Mouse (Mus musculus) heart, postnatal 4 days (tissue): ENCODE measurements around the gene Olfr1358. TPM values are rescaled to one million over a fixed set of nuclear protein-coding genes. Genes with fewer than 3 reads are reported as not detected.
"Not testable (repeated sequence)": the region's sequence is repeated elsewhere in the genome, so short reads cannot be mapped to it uniquely, and the experiment has no call there.

Experiments used
- DNase-seq: peaks from one replicate; pipeline ENCODE4 v3.0.0; 2021
- total RNA-seq, 2 experiments: library from RNA; stranded (reverse); gene quantifications; 2 replicates each; pipeline ENCODE4 v1.2.3; 2021

The Olfr1358 gene
- total RNA-seq, result not detected

- DNase-seq, result no peak
Observed at GRCm38 (mm10) chr10:78517128-78517527, at the start of gene Olfr1358. TSS of gene Olfr1358 (plus strand) at chr10:78517428.

GRCm38 (mm10) chr10:78467761-78468310 lies 49.4 kb upstream of the Olfr1358 start:
- DNase-seq, result peak; percentile 43

- DNase-seq, result peak; percentile 49
Observed at GRCm38 (mm10) chr10:78470582-78471313, 46.5 kb upstream of the Olfr1358 start.

- DNase-seq, result no peak
Observed at GRCm38 (mm10) chr10:78472046-78472445, 45.2 kb upstream of the Olfr1358 start.

DNA sequence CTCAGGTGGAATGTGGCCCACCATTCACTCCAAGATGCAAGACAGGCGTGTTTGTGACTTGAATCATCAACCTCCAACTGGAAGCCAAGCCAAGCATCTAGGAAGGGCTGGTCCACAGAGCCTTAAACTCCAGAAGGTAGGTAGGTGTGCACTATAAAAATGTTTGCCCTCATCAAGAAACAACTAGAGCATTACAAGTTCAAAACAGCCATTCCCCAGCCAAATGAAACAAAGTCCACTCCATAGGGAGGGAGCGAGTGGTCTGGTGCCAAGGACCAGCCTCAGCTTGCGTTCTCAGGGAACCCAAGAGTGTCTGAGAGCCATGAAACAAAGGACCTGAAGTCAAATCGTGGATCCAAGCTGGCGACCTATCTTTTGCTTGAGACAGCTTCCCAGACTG lies 43.8 kb upstream of the Olfr1358 start:
- DNase-seq, result no peak

- no peak for DNase-seq
Observed at GRCm38 (mm10) chr10:78474759-78475158, 42.5 kb upstream of the Olfr1358 start.

GRCm38 (mm10) chr10:78476821-78477220 lies 40.4 kb upstream of the Olfr1358 start:
- no peak for DNase-seq

DNA sequence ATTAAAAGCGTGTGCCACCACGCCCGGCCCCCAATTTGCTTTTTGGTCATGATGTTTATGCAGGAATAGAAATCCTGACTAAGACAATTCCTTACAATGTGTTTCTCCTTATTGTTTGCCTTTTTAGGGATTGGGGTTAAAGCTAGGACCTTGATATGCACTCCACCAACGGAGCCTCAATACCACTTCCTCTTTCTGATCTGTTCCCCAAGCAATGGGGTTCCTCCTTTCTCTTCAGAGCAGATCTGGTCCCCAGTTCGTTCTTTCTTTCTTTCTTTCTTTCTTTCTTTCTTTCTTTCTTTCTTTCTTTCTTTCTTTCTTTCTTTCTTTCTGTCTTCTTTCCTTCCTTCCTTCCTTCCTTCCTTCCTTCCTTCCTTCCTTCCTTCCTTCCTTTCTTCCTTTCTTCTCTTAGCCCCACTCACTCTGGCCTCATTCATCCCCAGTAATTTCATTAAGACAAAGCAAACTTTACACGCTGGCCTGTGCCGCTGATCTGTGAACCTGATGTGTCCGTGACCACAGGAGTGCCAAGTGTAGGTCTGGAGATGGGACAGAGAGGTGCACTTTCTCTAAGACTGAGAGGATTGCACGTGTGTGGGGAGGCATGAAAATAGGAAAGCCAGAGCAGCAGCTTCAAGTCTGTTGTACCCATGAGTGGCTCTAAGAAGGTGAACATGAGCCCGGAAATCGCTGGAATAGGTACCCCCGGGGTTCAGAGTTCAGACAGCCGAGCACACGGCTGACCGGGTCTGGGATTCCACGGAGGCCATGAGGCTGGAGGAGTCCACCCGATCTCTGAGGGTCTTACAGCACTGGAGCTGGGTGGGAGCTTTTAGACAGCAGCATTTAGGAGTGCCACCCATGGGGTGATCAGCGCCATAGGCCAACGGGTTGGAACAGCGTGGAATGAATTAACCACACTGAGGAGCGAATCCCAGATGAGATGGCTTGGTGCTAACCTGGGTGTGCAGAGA lies 36.0 kb upstream of the Olfr1358 start:
- no peak for DNase-seq

- peak; percentile 39 for DNase-seq
Observed at GRCm38 (mm10) chr10:78481928-78482499, 35.2 kb upstream of the Olfr1358 start.

DNA sequence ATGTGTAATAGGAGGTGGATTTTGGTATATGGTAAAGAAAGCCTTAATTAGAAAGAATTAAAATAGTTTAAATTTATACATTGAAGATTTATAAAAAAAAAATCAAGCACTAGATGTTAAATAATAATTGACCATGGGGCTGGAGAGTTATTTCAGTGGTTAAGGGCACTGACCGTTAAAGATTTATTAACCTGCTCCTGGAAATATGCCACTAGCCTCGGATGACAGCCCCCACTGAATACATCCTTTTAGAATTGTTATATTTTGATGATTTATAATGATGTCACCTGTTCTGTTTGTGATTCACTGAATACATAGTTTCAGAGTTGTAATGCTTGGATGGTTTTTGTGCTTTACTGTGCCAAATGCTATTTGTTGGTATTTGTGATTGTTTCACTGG lies 31.9 kb upstream of the Olfr1358 start:
- not testable (repeated sequence) for DNase-seq

DNA sequence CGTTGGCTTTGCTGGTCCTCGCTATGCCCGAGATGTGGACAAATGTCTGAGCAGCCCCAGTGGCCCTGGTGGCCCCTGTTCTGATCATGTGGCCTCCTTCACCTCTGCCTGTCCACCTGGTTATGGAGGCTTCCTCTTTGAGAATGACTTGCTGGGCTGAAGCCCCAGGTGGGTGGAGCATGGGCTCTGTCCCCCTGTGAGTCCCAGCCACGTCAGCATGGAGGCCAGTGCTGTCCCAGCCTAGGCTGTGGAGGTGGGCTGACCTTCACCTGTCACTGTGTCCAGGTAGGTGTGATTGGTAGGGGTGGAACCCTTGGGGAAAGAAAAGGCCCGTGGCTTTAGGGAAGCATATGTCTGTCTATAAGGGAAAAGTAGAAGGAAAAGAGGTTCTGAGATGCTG lies 30.4 kb upstream of the Olfr1358 start:
- DNase-seq, result no peak

DNA sequence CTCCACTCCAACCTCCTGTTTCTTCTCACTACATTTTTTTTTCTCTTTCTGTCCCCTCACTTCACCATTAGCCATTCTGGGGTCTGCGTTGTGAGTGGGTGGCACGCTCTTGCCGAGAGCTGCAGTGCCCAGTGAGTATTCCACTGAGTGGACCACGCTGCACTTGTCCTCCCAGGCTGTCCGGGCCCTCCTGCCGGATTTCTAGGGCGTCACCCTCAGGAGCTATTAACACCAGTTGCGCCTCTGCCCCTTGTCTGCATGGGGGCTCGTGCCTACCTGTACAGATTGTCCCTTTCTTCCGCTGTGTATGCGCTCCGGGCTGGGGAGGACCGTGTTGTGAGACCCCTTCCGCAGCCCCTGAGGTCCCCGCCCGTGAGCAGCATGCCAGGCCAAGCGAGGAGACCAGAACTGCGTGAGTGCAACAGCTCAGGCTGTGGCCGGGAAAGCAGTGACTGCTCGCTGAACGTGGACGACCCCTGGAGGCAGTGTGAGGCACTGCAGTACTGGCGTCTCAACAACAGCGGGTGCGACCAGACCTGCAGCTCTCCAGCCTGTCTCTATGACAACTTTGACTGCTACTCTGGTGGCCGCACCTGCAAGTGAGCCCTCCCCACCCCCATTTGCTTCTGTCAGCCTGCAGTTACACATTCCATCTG lies 29.7 kb upstream of the Olfr1358 start:
- peak; percentile 88 for DNase-seq

GRCm38 (mm10) chr10:78502986-78503733 lies 14.1 kb upstream of the Olfr1358 start:
- no peak for DNase-seq

DNA sequence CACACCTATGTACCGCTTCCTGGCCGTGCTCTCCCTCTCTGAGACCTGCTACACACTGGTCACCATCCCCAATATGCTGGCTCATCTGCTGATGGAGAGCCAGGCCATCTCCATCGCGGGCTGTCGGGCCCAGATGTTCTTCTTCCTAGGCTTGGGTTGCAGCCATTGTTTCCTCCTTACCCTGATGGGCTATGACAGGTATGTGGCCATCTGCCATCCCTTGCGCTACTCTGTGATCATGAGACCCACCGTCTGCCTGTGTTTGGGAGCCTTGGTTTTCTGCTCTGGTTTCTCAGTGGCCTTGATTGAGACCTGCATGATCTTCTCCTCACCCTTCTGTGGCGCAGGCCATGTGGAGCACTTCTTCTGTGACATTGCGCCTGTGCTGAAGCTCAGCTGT lies 2.6 kb downstream of the Olfr1358 start:
- DNase-seq, result peak; percentile 26

DNA sequence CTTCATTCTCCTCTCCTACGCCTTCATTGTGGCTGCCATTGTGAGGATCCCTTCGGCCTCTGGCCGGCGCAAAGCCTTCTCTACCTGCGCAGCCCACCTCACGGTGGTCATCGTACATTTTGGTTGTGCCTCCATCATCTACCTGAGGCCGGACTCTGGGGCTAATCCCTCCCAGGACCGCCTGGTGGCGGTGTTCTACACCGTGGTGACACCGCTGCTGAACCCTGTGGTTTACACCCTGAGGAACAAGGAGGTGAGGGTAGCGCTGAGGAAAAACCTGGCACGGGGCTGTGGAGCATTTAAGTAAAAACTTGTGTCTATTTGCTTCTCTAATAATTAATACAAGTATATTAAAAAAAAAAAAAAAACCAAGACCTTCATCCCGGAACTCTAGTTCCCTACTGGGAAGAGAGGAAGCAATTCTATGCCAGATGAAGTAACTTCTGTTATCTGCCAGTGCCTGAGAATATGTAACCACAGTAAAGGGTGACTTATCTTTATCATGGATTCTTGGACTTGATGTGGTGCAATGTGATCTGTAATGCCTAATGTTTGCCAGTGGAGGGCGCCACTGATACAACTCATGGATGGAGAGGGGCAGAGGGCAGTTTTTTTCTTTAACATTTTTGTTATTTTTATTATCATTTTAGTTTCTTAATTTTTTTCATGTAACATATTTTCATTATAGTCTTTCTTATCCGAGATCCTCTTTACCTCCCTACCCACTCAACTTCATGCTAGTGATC lies 3.2 kb downstream of the Olfr1358 start:
- DNase-seq, result peak; percentile 22

GRCm38 (mm10) chr10:78525071-78525470 lies 7.8 kb downstream of the Olfr1358 start:
- not testable (repeated sequence) for DNase-seq

- no peak for DNase-seq
Observed at GRCm38 (mm10) chr10:78525511-78525910, 8.3 kb downstream of the Olfr1358 start.

DNA sequence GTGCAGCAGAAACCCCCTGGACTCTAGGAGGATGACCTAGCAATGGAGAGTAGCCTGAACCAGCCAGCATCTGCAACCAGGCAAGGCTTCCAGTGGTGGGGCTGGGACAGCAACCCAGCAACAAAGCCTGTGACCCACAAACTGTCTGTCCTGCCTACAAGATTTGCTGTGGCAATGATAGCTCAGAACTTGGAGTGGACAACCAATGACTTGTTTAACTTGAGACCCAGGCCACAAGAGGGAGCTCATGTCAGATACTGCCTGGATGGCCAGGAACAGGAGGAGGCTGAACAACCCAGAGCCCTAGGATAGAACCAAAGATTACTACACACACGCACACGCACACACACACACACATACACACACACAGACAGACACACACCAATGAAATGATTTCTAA lies 23.7 kb downstream of the Olfr1358 start:
- peak; percentile 52 for DNase-seq

GRCm38 (mm10) chr10:78565070-78565469 lies 47.8 kb downstream of the Olfr1358 start:
- no peak for DNase-seq

- no peak for DNase-seq
Observed at GRCm38 (mm10) chr10:78569191-78569590, 52.0 kb downstream of the Olfr1358 start.

- no peak for DNase-seq
Observed at GRCm38 (mm10) chr10:78569686-78570085, 52.5 kb downstream of the Olfr1358 start.
